Mouse (Mus musculus) splenic B cell, adult 2 months (primary cell): Measurements from ENCODE around the gene Prkag2.
"Not testable (repeated sequence)": the region's sequence is repeated elsewhere in the genome, so short reads cannot be mapped to it uniquely, and the experiment has no call there.

Source experiments
- DNase-seq: peaks from one replicate; pipeline ENCODE4 v3.0.0-alpha.2; 2011; ENCODE audit warnings: low read depth, low spot score
- H3K27me3 ChIP-seq: 2 replicates; pipeline ENCODE4 v1.6.1; 2012; ENCODE audit warnings: mild to moderate bottlenecking, low read length, moderate library complexity, mixed read lengths; ENCODE audit not compliant: control insufficient read depth, poor library complexity, insufficient read depth, severe bottlenecking
- H3K36me3 ChIP-seq: 2 replicates; pipeline ENCODE4 v1.6.1; 2012; ENCODE audit warnings: mild to moderate bottlenecking, low read length, moderate library complexity, mixed read lengths; ENCODE audit not compliant: control insufficient read depth, poor library complexity, insufficient read depth, severe bottlenecking

The Prkag2 gene

DNA sequence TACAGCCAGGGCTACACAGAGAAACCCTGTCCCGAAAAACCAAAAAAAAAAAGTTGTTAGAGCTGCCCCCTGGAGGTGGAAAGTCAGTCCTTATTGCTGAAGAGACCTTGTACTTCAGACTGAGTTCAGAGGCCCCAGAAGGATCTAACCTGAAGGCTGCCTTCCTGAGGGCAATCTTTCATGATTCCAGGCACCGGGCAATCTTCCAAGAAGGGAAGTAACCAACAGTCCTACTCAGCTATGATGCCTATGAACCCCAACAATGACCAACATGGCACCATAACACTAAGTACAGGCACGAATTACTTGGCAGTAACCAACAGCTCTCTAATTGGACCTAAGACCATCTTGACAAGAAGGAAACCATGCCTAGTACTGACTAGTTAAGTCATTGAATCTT lies 272.0 kb downstream of the Prkag2 start:
- DNase-seq, result no peak
- H3K36me3 ChIP-seq, result no peaks in the 10 kb centered on the region
- no peaks in the 10 kb centered on the region for H3K27me3 ChIP-seq

DNA sequence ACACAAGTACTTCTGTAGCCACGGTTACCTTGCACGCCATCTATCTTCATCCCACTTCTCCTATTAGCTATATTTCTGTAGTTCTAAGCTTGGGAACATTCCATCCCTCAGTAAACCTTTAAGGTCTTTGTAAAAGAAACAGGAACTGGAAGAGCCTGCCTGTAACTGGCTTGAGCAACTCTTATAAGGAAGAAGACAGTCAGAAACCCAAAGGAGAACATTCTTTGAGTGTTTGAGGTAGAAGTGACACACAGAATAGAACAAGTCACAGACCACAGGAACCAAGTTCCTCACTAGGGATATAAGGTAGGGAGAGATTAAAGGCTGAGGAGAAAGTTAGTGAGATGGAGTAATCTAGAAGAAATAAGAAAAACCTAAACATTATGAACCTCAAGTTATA lies 273.3 kb downstream of the Prkag2 start:
- no peak for DNase-seq
- Histone ChIP-seq H3K36me3 (no peaks in the 10 kb centered on the region), H3K27me3 (no peaks in the 10 kb centered on the region)

DNA sequence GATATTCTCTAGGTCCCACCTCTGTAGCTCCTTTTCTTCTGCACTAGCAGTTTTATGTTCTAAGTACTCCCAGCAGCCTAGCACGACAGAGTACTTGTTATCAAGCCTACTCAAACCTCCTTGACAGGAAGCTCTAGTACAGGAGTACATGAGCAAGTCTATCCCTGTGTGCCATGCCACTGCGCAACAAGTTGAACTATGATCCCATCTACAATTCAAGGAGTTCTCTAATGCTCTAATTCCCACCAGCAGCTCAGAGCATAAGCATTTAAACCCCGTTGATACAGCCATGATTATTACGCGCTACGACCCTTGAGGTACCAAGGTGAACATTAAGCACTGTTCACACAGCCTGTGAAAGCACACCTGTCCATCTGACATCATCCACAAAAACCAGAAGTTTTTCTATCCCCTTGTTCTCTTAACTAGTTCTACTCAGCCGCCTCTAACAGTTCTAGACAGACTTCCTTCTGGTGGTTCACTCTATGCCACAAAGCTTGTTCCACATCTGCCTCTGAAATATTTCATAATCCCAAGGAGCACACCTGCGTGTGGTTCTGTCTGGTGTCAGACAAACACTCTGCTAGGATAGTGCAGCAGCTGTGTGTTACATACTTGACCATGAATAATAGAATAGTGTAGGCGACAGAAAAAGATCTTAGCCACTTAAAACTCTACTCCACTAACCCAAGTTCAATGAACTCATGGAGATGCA lies 274.2 kb downstream of the Prkag2 start:
- DNase-seq, result no peak
- Histone ChIP-seq H3K36me3 (no peaks in the 10 kb centered on the region), H3K27me3 (no peaks in the 10 kb centered on the region)

DNA sequence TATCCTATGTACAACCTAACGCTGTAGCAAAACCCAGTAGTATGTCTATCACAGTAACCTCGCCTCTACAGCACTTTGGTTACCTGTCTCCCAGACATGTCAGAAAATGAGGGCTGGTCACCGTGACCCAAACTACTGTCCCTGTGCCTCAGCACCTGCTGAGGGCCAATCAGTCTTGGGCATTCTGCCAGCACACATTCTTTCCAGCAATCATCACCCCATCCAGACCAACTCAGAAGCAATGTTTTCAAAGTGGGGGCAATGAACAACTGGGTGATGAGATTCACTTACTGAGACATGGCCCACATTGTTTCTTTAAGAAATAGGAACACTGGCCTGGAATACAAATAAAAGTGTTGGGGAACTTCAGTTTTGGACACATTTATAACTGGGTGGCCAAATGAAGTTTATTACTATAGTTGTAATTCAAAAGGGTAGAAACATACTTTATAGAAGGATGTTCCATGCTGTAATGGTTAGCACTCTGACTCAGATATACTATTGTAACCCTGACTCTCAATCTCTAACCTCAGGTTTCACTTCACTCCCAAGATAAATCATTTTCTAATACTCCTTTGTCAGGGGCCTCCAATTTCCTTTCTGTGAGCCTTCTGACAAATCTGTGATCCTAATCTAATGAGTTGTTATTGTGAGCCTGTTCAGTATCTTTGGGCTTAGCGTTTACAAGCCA lies 274.9 kb downstream of the Prkag2 start:
- no peak for DNase-seq
- no peaks in the 10 kb centered on the region for H3K36me3 ChIP-seq
- H3K27me3 ChIP-seq, result no peaks in the 10 kb centered on the region

DNA sequence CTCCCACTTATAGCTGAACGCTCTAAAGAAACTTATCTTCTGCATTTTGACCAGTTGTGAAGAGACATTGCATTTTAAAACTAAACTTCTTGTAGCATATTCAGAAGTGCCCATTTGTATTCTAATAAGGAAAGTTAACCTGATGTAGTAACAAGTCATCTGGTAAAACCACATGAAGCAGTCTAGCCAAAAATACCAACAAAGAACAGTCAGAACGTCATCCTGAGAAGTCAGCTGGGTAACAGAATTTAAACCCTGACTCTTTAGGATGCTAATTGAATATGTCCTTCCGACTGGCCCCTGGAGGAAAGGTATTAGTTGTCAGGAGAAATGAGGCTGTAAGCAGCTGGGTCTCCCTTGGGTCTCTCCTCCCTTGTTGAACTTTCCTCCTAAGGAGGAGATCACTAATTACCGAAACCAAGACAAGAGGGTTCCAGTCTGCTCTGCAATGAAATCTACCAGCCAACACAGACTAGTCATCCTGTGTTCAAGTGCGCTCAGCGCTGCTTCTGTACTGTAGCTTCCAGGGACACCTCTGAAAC lies 276.5 kb downstream of the Prkag2 start:
- Histone ChIP-seq H3K27me3 (no peaks in the 10 kb centered on the region), H3K36me3 (no peaks in the 10 kb centered on the region)
- no peak for DNase-seq

DNA sequence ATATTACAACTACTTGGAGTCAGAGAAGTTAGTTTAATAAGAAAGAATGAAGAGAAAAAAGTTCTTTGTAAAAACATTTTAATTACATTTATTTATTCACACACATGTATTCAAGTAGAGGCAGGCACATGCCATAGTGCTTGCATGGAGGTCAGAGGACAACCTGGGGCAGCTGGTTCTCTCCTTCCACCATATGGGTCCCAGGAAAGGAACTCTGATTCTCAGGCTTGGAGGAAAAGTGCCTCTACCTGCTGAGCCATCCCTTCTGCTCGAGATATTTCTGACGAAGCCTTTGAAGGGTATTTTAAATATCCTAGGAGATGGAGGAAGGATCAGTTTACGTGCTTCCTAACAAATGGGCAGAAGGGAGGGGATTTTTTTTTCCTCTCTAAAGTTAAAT lies 277.7 kb downstream of the Prkag2 start:
- no peaks in the 10 kb centered on the region for H3K27me3 ChIP-seq
- H3K36me3 ChIP-seq, result peaks cover under 1% of the 10 kb centered on the region; the same call in 1 of the 2 replicates
- DNase-seq, result no peak

DNA sequence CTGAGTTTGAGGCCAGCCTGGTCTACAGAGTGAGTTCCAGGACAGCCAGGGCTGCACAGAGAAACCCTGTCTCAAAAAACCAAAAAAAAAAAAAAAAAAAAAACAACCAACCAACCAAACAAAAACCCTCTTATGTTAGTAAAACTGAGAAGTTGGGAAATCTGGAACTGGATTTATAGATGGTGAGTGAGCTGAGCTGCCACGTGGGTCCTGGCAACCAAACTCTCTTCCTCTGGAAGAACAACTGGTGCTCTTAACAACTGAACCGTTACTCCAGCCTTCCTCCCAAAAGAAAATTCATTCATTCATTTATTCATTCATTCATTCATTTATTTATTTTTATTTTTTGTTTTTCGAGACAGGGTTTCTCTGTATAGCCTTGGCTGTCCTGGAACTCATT lies 278.2 kb downstream of the Prkag2 start:
- DNase-seq, H3K36me3 ChIP-seq, H3K27me3 ChIP-seq: not testable (repeated sequence)

DNA sequence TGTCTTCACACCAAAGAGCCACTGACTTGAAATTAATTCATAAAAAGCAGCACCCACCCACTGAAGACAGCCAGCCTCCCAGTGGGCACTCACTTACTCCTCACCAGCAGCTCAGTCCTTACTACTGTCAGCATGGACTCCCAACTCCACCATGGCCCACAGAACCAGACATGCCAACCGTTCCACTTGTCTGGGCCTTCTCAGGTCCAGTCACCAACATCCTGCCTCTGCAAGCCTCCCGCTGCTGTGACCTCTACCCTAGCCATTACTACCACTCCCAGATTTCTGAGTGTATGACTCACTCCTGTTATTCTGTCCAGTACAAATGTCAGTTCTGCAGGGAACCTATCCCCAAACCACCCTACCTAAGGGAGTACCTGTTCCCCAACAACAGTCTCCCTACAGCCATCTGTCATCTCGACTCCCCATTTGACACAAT lies 279.0 kb downstream of the Prkag2 start:
- no peak for DNase-seq
- no peaks in the 10 kb centered on the region for H3K27me3 ChIP-seq
- peaks cover 6% of the 10 kb centered on the region; the same call in 1 of the 2 replicates for H3K36me3 ChIP-seq

DNA sequence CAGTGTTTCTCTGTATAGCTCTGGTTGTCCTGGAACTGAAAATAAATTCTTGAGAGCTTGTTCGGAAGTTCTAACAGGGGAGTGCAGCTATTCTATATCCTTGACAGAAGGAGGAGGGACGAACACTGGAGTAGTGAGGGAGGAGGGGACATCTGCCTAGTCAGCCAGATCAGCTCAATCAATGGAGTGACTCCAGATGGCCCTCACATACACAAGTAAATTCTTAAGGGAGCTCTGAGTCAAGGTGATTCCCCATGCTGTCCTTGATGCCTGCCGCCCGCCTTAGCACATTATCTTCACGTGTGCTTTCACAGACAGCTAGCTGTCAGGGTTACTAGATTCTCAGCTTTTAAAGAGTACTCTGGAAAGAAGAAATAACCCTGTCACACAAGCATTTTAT lies 279.8 kb downstream of the Prkag2 start:
- no peak for DNase-seq
- H3K27me3 ChIP-seq, result no peaks in the 10 kb centered on the region
- peaks cover 6% of the 10 kb centered on the region; the same call in 1 of the 2 replicates for H3K36me3 ChIP-seq

DNA sequence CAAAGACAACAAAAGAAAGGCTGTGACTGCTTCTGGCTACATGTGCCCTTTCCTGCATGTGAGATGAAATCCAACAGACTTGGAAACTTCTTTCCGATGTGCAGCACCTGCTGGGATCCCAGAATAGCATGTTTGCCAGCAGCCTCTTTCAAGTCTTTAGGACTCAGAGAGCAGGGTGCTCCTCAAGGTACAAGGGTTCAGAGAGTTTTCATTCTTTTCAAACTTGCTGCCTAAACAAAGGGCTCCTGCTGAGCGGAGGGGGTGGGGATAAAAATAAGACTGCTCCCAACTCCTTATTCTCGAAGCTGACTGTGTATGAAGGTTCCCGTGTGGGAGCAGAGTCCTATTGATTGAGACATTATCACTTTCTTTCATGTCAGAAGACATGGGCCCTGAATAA lies 283.3 kb downstream of the Prkag2 start:
- H3K27me3 ChIP-seq, result no peaks in the 10 kb centered on the region
- DNase-seq, result no peak
- peaks cover 13% of the 10 kb centered on the region for H3K36me3 ChIP-seq

DNA sequence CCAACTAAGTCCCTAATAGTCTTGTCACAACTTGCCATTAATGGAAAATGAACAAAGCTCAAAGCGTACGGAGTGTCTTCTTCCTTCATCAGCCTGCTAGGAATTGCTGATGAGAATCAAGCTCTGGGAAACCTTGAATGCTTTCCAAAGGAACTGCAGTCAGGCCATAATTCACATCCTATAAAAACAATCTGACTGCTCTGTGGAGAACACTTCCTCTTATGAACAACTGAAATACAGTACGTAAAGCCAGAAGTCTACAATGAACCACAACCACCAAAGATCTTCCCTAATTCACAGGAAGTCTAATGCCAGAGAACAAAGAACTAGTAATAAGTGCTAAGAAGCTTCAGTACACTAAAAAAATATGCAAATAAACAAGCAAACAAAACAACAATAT lies 286.5 kb downstream of the Prkag2 start:
- Histone ChIP-seq H3K27me3 (no peaks in the 10 kb centered on the region), H3K36me3 (peaks cover 13% of the 10 kb centered on the region)
- no peak for DNase-seq

DNA sequence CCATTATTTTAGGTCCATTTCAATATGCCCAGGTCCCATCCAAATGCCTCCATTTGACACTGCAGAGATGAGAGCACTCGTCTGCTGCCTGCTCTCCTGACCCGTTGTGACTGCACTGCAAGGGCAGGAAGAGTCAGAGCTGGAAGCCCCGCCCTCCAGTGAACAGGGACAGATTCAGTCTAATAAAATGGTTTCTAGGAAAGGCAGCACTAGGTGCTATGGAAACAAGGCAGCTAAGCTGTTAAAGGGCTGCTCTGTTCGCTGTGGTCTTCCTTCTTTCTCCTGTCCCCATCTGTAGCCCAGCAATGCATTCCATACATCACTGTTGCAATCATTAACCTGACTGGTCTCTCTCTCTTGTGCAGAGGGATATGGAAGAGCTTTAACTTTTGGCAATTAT lies 287.4 kb downstream of the Prkag2 start:
- H3K36me3 ChIP-seq, result peaks cover 13% of the 10 kb centered on the region
- no peak for DNase-seq
- H3K27me3 ChIP-seq, result no peaks in the 10 kb centered on the region
